Mouse (Mus musculus) MN1 (cell line): ENCODE results near the gene 1600002K03Rik.
A peak's percentile ranks its signal among the peaks of the same experiment; 100 is the strongest.
"Not testable (repeated sequence)": the region's sequence is repeated elsewhere in the genome, so short reads cannot be mapped to it uniquely, and the experiment has no call there.

Experiments used
- DNase-seq: peaks from one replicate; pipeline ENCODE4 v3.0.0-alpha.2; 2016; ENCODE audit warnings: low spot score

The 1600002K03Rik gene

DNA sequence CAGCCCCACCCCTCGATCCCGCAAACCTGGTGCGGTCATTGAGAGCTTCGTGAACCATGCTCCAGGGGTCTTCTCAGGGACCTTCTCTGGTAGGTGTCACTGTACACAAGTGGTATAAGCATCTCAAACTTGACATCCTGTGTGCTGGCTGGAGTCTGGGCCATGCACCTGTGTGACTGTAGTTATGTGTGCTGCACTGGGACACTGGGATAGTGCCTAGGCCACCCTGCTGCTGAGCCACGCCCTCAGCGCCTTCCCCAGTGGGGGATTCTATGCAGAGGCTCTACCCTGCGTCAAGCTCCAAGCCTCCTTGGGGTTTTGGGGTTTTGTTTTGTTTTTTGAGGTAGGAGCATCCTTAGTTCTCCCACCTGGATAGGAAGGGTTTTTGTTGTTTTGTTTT, 18.4 kb upstream of the 1600002K03Rik start:
- no peak for DNase-seq

- no peak for DNase-seq
Measured at GRCm38 (mm10) chr10:80155277-80155676, 17.5 kb upstream of the 1600002K03Rik start.

DNA sequence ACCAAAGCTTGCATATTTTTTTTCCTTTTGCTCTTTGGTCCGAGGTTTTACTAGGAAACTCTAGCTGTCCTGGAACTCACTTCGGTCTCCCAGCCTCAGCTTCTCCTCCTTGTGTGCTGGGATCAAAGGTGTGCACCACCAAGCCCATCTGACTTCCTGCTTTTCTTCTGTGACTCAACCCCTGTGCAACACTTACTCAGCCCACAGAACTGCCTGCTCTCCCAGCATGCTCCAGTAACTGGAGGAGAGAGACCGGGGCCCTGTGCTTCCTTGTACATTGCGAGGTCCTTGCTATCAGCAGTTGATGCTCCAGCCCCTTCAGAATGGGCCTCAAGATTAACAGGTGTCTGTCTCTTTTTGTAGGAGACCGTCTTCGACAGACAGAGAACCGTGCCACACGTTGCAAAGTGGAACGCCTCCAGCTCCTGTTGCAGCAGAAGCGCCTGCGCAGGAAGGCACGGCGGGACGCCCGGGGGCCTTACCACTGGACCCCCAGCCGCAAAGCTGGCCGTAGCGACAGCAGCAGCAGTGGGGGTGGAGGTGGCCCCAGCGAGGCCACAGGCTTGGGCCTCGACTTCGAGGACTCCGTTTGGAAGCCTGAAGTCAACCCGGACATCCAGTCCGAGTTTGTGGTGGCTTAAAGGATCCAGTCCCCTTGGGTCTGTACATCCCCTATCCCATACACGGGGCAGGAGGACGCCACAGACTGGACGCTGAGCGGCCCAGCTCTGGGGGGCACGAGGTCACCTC, 16.6 kb upstream of the 1600002K03Rik start:
- DNase-seq: peak; percentile 52

DNA sequence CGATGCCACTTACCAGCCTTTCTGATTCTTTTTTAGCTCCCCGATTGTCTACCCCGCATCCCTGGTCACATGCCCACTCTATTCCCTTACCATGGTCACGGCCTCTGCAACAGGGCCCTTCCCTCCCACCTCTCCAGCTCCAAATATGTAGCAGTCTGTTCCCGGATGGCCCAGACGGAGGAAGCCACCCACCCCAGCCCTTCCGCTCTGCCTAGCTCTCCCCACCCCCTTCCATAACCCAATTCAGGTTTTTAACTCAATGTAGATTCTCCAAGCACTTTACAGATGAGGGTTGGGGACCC, 16.0 kb upstream of the 1600002K03Rik start:
- peak; percentile 68 for DNase-seq

DNA sequence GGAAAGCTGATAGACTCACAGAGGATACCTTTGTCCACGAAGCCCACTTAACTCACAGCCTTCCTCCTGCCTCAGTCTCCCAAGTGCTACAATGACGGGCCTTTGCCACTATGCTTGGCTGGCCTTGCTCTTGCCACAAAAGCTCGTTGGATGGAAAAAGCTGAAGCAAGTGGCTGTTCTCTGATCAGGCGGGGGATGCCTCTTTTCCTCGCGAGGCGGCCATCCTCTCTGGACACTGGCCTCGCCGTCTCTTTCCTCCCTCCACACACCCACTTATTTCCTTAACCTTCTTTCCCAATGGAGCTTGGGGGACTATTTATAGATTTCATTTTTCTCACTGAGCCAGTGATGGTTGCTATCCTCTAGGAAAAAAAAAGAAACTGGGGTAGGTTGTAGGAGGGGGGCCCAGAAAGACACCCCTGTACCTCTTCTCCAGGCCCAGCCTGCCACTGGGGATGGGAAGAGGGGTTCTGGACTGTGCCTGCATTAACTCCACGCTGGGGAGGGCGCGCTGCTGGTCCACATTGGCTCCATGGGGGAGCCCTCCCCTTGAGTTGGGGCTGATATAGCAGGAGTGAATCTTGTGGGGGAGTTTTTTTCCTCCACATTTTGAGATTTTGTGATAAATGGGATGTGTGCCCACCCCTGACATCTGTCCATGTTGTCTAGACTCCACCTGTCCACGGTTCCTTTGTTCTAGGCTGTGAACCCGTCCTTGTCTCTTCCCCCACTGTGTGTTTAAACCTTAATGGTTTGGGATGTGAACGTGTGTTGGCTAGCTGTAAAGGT, 15.4 kb upstream of the 1600002K03Rik start:
- DNase-seq: no peak

- peak; percentile 67 for DNase-seq
Measured at GRCm38 (mm10) chr10:80158307-80158986, 14.3 kb upstream of the 1600002K03Rik start.

DNA sequence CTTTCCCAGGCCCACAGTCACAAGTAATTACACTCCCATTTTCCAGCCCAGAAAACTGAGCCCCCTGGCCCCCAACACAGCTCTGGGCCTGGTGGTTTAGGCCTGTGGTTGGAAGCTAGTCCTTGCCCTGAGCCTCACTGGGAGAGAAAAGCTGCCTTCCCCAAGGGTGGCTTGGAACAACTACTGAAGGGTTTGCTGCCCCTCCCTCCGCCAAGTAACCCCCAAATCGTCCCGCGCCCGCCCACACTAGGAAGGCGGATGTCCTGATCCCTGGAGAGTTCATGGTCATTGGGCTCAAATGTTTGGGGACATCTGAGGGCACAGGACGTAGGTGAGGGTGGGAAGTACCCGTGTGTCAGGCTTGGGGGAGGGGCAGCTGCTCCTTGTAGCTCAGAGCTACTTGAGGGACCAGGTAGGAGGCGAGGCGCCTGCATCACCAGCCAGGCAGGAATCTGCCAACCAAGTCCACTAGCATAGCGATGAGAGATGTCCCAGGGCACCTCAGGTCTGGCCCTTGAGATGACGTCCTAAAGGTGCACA, 13.7 kb upstream of the 1600002K03Rik start:
- DNase-seq: peak; percentile 49

- DNase-seq: peak; percentile 100
Measured at GRCm38 (mm10) chr10:80159561-80160454, 12.9 kb upstream of the 1600002K03Rik start.

- peak; percentile 96 for DNase-seq
Measured at GRCm38 (mm10) chr10:80160455-80161371, 12.0 kb upstream of the 1600002K03Rik start.

DNA sequence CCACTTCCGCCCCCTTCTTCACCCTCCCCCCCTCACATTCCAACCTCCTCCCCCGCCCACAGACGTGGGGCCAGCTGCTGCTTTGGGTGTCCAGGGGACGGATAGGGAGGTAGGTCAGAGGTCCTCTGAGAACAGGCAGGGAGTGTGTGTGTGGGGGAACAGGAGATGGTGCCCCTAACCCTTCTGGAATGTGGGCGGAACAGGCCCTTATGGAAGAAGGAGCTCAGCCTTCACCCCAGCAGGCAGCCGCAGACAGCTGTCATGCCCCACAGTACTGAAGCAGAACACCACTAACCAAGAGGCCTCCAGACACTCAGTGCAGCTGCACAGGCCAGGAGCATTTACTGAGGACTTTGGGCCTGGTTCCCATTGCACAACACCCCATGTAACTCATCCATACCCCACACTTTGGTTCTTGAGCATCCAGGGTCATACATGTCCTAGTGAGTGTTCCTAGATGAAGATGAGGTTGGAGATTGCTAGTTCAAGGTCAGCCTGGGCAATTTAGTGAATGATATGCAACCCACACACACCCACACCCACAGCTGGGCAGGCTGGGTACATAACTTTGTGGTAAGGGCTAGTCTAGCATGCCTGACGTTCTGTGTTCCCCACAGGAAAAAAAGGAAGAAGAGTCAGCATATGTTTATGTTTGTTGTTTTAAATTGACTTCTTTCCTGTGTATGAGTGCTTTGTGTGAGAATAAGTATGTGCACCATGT, 11.1 kb upstream of the 1600002K03Rik start:
- DNase-seq: peak; percentile 68

GRCm38 (mm10) chr10:80162243-80162608, 10.5 kb upstream of the 1600002K03Rik start:
- no peak for DNase-seq

DNA sequence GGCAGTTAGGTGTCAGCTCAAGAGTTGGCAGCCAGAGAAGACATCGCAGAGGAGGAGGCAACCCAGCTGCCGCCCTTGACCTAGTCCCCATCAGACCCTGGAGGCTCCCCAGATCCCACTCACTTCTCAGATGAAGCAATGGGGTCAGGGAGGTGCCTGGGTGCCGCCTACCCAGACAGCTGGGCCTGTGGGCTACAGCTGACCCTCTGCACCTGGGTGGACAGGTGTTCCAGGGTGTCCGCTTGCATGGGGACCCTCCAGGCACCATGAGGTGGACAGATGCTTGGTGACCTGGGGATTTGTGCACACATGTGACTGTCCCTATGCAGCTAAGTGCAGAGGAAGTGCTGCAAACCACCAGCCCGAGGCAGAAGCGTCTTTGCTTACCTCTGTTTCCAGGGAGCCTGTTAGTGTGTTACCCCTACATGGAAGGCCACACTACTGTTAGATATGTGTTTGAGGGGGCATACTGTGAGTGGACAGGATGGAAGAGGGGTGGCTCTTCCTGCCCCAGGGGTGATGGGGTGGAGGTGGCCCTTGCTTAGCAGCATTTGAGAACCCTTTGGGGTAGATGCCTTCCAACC, 9.9 kb upstream of the 1600002K03Rik start:
- DNase-seq: peak; percentile 15

- peak; percentile 93 for DNase-seq
Measured at GRCm38 (mm10) chr10:80163721-80164120, 9.0 kb upstream of the 1600002K03Rik start.

DNA sequence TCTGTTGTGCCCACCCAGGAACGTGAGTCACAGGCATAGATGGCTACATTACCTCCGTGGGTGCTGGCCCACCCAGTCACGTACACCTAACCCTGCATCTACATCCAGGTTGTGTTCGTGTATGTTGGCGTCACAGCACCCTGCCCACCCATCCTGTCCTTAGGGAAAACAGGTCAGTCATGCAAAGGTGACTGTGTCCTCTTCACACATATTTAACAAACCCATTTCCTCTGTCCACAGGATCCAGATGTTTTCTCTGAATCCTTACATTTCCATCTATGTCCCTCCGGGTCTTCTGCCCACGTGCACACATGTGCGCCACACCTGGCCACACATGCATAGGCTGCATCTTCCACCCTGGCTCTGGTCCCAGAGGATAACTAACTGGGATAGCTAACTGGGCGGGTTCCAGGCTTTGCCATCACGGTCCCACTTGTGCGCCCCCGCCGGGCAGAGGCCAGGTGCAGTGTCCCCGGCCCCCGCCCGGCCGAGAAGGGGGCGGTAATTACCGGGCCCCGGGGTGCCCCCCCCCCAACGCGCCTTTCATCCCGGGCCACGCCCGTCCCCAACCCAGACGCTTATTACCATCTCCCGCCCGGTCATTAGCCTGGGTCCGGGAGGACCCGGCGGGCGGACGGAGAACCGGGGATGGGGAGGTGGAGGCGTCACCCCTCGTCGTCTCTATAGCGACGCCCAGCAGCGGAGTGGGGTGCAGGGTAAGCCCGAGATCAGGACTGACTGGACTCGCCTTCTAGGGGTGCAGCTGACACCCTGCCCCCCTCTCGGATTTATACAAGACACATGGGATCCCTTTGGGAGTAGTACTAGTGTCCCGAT, 8.4 kb upstream of the 1600002K03Rik start:
- DNase-seq: peak; percentile 74

DNA sequence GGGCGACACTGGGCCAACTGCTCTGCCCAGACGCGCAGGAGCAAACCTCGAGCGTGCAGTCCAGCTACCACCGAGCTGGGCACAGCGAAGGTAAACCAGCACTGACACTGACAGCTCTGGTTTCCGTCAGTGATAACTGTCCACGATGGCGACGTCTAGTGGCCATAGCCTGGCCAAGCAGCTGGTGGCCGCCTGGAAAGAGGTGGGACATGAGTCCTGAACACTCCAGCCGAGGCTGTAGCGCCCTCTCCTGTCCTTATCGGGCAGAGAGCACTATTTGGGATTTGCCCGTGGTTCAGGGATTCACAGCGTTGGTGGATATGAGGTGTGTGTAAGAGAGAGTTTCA, 7.8 kb upstream of the 1600002K03Rik start:
- DNase-seq: peak; percentile 99

DNA sequence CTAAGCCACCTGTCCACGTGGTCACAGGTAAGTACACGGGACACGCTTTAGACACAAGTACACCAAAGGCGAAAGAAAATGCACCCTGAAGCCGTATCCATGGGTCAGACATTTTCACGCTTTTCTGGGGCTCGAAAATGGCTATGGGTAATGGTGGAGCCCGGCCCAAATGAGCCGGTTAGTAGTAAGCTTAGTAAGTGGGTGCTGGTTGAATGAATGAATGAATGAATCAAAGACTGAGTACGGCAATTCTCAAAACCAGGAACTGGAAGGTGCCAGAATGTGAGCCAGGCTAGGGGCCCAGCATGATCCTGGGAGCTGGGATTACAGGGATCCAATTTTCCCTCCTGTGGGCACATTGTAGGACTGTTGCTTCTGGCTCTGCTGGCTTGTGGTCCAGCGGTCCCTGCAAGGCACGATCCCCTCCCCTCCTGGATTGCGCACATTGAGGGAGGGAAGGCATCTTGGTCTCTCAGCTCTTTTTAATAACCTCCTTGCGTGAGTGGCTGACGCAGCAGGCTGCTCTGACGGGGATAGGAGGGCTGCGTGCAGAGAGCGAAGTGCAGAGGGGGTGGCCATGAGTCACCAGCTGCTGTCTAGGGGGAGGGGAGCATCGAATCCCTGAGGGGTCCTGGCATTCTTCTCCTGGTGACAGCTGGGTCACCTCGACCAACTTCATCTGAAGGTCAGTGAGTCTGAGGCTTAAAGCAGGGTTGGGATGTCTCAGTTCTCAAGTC, 7.2 kb upstream of the 1600002K03Rik start, which contains the start of gene Cirbp:
TSS of gene Cirbp (plus strand) at position 594 of the 737 bp plus-strand sequence.
- peak; percentile 79 for DNase-seq

DNA sequence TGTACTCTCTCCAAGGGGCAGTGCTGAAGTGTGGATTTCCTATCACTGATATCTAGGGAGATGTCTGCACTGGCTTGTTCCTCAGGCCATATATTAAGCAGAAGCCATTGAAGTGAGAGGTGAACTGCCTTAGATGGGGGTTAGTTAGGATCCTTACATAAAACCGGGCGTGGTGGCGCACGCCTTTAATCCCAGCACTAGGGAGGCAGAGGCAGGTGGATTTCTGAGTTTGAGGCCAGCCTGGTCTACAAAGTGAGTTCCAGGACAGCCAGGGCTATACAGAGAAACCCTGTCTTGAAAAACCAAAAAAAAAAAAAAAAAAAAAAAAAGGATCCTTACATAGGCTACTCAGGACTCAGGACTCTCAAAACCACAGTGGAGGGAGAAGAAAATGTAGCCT, 6.6 kb upstream of the 1600002K03Rik start:
- DNase-seq: not testable (repeated sequence)
